Mouse (Mus musculus) liver, postnatal 0 days (tissue): ENCODE measurements around the gene Ugt1a8. TPM values are rescaled to one million over a fixed set of nuclear protein-coding genes. Genes with fewer than 3 reads are reported as not detected.

Experiments
- ATAC-seq: fragments of 200-750 bp; cut with Nextera tagmentation; 2 replicates; pipeline ENCODE4 v1.8.0; 2017; ENCODE audit warnings: mild to moderate bottlenecking, moderate library complexity
- DNase-seq: peaks from one replicate; pipeline ENCODE4 v3.0.0-alpha.2; 2016
- H3K27ac ChIP-seq: fragments of 300-500 bp; sonication (generic); 2 replicates; pipeline ENCODE4 v1.5.1; 2014; ENCODE audit warnings: antibody characterized with exemption, moderate library complexity, mild to moderate bottlenecking, low read depth
- H3K27me3 ChIP-seq: fragments of 300-500 bp; sonication (generic); 2 replicates; pipeline ENCODE4 v1.6.1; 2014; ENCODE audit warnings: low read length, control low read depth, mixed read lengths; ENCODE audit not compliant: insufficient read depth
- H3K36me3 ChIP-seq: fragments of 300-500 bp; sonication (generic); replicated peaks from 2 replicates; pipeline ENCODE4 v1.6.1; 2014; ENCODE audit warnings: mild to moderate bottlenecking, control low read depth, low read length, moderate library complexity, mixed read lengths; ENCODE audit not compliant: insufficient read depth
- H3K4me1 ChIP-seq: fragments of 300-500 bp; sonication (generic); 2 replicates; pipeline ENCODE4 v1.6.1; 2014; ENCODE audit warnings: antibody characterized with exemption, mild to moderate bottlenecking, control low read depth; ENCODE audit not compliant: insufficient read depth
- H3K4me2 ChIP-seq: fragments of 300-500 bp; sonication (generic); 2 replicates; pipeline ENCODE4 v1.6.1; 2014; ENCODE audit warnings: low read depth, mild to moderate bottlenecking, low read length, moderate library complexity, mixed read lengths
- H3K4me3 ChIP-seq: fragments of 300-500 bp; sonication (generic); 2 replicates; pipeline ENCODE4 v1.5.1; 2014; ENCODE audit warnings: low read depth, low read length
- H3K9ac ChIP-seq: fragments of 300-500 bp; sonication (generic); replicated peaks from 2 replicates; pipeline ENCODE4 v1.6.1; 2014; ENCODE audit warnings: mild to moderate bottlenecking, moderate library complexity
- H3K9me3 ChIP-seq: fragments of 300-500 bp; sonication (generic); 2 replicates; pipeline ENCODE4 v1.6.1; 2016; ENCODE audit warnings: mild to moderate bottlenecking, control low read depth, low read length, mixed read lengths
- CTCF ChIP-seq: sonication (generic); IDR thresholded peaks from 2 replicates; pipeline ENCODE4 v1.5.1; 2016; ENCODE audit warnings: antibody characterized with exemption, low read depth
- EP300 ChIP-seq: IDR thresholded peaks from 2 replicates; pipeline ENCODE4 v1.6.1; 2016; ENCODE audit warnings: antibody characterized with exemption, low read depth, mild to moderate bottlenecking
- WGBS: fragments of 180-500 bp; shearing (Covaris S2); extraction: QIAGEN DNeasy Blood & Tissue Kit; methylation state at CpG from one replicate; pipeline ENCODE4 v1.1.7; 2014; ENCODE audit not compliant: insufficient replicate concordance; 5-methylcytosine and 5-hydroxymethylcytosine counted together
- polyA plus RNA-seq: library from polyadenylated mRNA; unstranded; fragments of >200 nt; fragmentation: Nextera tagmentation; extraction: Ambion mirVana; gene quantifications from 2 replicates; pipeline ENCODE4 v1.2.1, GENCODE M21; 2015

Ugt1a8 gene
- polyA plus RNA-seq, 1 experiment from 2014 or later, result not detected

DNA sequence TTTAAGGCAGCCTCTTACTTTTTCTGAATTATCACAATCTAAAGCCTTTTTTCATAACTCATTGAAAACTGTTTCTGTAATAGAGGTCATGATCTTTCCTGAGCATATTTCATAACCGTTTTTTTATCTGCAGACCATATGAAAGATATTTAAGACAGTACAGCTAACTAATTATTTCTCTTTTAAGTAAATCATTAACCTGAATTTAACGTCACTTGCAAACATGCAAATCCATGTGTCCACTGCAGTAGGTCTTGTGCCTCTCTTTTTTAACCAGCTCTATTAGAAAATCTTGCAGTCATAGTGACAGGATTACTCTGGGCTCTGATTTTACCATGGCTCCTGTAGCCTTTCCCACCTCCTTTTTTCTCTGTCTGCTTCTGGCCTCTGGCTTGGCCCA lies 17.1 kb upstream of the Ugt1a8 start, which contains the start of gene Ugt1a9:
Gene Ugt1a9 (plus strand): TSS at position 306 of the 400 bp plus-strand sequence.
- TF ChIP-seq CTCF (no peak), EP300 (no peak)
- no peak for ATAC-seq
- DNase-seq, result no peak
- Histone ChIP-seq H3K4me1 (no peaks in the 10 kb centered on the region), H3K9ac (no peak within 1 kb of the TSS), H3K9me3 (peaks cover 2% of the 10 kb centered on the region; the same call in 1 of the 2 replicates), H3K27me3 (no peaks in the 10 kb centered on the region), H3K36me3 (no peaks in the 10 kb centered on the region), H3K4me2 (no peak within 1 kb of the TSS), H3K4me3 (no peak within 1 kb of the TSS), H3K27ac (no peak within 1 kb of the TSS)
- WGBS, result 58% methylated on average over 2 of the region's 2 CpGs

DNA sequence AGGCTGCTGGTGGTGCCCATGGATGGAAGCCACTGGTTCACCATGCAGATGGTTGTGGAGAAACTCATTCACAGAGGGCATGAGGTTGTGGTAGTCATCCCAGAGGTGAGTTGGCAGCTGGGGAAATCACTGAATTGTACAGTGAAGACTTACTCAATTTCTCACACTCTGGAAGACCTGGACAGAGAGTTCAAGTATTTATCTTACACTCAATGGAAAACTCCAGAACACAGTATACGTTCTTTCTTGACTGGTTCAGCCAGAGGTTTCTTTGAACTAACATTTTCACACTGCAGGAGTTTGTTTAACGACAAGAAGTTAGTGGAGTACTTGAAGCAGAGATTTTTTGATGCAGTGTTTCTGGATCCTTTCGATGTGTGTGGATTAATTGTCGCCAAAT lies 16.7 kb upstream of the Ugt1a8 start:
- Histone ChIP-seq H3K9ac (no peak overlapping the region), H3K4me3 (no peak overlapping the region)

DNA sequence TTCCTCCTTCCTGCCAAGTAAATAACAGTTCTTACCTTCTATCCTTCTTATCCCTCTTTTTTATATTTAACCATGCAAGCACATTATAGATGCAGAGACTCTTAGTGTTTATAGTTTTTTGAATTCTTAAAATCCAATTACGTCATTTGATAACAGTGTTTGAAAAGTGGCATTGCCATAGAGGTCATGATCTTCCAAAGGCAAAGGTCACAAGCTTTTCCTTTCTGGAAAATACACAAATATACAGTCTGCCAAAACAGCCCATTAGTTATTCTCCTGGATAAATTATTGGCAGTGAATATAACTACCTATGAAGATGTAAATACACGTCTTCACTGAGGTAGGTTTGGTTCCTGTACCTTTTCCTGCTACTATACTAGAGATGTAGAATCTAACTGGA lies 13.1 kb upstream of the Ugt1a8 start:
- H3K27me3 ChIP-seq, result no peaks in the 10 kb centered on the region
- H3K36me3 ChIP-seq, result no peaks in the 10 kb centered on the region
- no peak overlapping the region for H3K4me3 ChIP-seq
- no peak overlapping the region for H3K9ac ChIP-seq
- H3K9me3 ChIP-seq, result peaks cover 3% of the 10 kb centered on the region; the same call in 1 of the 2 replicates
- no peak overlapping the region for H3K4me2 ChIP-seq
- TF ChIP-seq EP300 (no peak), CTCF (no peak)
- DNase-seq, result no peak
- H3K27ac ChIP-seq, result no peak overlapping the region
- no peaks in the 10 kb centered on the region for H3K4me1 ChIP-seq
- ATAC-seq, result no peak
- 73% methylated on average over 2 of the region's 2 CpGs for WGBS

More for the DNA sequence above, 16.7 kb upstream of the Ugt1a8 start:
- TF ChIP-seq CTCF, result no peak
- no peaks in the 10 kb centered on the region for H3K27me3 ChIP-seq
- no peak overlapping the region for H3K27ac ChIP-seq
- H3K4me2 ChIP-seq, result no peak overlapping the region
- peaks cover 3% of the 10 kb centered on the region; the same call in 1 of the 2 replicates for H3K9me3 ChIP-seq
- DNase-seq (no peak), ATAC-seq (no peak)
- no peaks in the 10 kb centered on the region for H3K36me3 ChIP-seq
- WGBS, result 73% methylated on average over 4 of the region's 4 CpGs
- no peaks in the 10 kb centered on the region for H3K4me1 ChIP-seq

- Histone ChIP-seq H3K4me2 (no peak overlapping the region), H3K9me3 (peaks cover 3% of the 10 kb centered on the region; the same call in 1 of the 2 replicates), H3K27ac (no peak overlapping the region), H3K27me3 (no peaks in the 10 kb centered on the region), H3K4me3 (no peak overlapping the region), H3K4me1 (no peaks in the 10 kb centered on the region), H3K9ac (no peak overlapping the region), H3K36me3 (no peaks in the 10 kb centered on the region)
- WGBS, result 73% methylated on average over 1 of the region's 1 CpGs
- ATAC-seq (no peak), DNase-seq (no peak)
- TF ChIP-seq CTCF (no peak), EP300 (no peak)
These were observed 10.5 kb upstream of the Ugt1a8 start for GRCm38 (mm10) chr1:88077128-88077527.

GRCm38 (mm10) chr1:88081670-88082069 lies 5.9 kb upstream of the Ugt1a8 start:
- H3K27ac ChIP-seq, result no peak overlapping the region
- TF ChIP-seq EP300 (no peak), CTCF (no peak)
- ATAC-seq, result no peak
- H3K27me3 ChIP-seq, result no peaks in the 10 kb centered on the region
- H3K4me2 ChIP-seq, result no peak overlapping the region
- no peaks in the 10 kb centered on the region for H3K36me3 ChIP-seq
- no peak overlapping the region for H3K4me3 ChIP-seq
- no peak for DNase-seq
- no peaks in the 10 kb centered on the region for H3K9me3 ChIP-seq
- 48% methylated on average over 1 of the region's 1 CpGs for WGBS
- H3K4me1 ChIP-seq, result no peaks in the 10 kb centered on the region
- no peak overlapping the region for H3K9ac ChIP-seq

DNA sequence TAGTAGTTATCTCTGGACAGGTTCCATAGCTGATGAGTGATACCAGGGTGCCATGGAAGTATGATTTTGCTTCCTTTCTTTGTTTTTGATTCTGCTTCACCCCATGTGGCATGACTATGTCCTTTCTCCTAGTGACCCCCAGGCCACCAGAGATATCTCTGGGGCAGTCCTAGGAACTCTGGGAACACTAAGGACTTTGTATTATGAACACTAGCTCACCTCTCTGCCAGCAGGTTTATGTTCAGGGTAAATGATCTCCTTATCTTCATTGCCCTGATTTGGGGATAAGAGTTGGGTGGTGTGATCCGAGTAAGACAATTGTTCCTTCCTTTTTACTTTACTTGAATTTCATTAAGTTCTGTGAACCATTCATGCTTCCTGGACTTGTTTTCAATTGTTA lies 1.5 kb upstream of the Ugt1a8 start:
- ATAC-seq, result no peak
- DNase-seq, result no peak
- no peaks in the 10 kb centered on the region for H3K36me3 ChIP-seq
- no peaks in the 10 kb centered on the region for H3K27me3 ChIP-seq
- no peak overlapping the region for H3K9ac ChIP-seq
- TF ChIP-seq EP300 (no peak), CTCF (no peak)
- H3K27ac ChIP-seq, result no peak overlapping the region
- no peaks in the 10 kb centered on the region for H3K4me1 ChIP-seq
- no peak overlapping the region for H3K4me2 ChIP-seq
- 55% methylated on average over 1 of the region's 1 CpGs for WGBS
- no peak overlapping the region for H3K4me3 ChIP-seq
- no peaks in the 10 kb centered on the region for H3K9me3 ChIP-seq

DNA sequence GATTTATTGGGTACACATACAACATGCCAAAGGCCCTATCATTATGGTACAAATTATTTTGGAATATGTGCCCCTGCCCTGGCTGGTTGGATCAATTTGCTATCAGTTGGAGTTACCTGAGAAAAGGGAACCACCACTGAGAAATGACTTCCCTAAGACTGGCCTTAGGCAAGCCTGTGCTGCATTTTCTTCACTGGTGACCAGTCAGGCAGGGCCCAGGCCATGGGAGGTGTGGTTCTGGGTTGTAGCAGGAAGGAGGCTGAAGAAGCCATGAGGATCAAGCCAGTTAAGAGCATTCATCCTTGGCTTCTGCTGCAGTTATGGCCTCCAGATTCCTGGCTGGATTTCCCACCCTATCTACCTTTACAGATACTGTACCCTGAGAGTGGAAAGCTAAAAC lies 4.7 kb downstream of the Ugt1a8 start:
- H3K27ac ChIP-seq, result no peak overlapping the region
- no peaks in the 10 kb centered on the region for H3K27me3 ChIP-seq
- ATAC-seq (no peak), DNase-seq (no peak)
- no peak overlapping the region for H3K4me3 ChIP-seq
- H3K4me2 ChIP-seq, result no peak overlapping the region
- no peak overlapping the region for H3K9ac ChIP-seq
- H3K36me3 ChIP-seq, result no peaks in the 10 kb centered on the region
- no peaks in the 10 kb centered on the region for H3K9me3 ChIP-seq
- no peaks in the 10 kb centered on the region; the same call in 1 of the 2 replicates for H3K4me1 ChIP-seq
- TF ChIP-seq EP300 (no peak), CTCF (no peak)
